Mouse (Mus musculus): ENCODE results near the gene Mov10.

- TF ChIP-seq CTCF (IDR thresholded peaks at IDR 0.05; ENCODE audit: low read depth) (no peak), EP300 (IDR thresholded peaks at IDR 0.05; ENCODE audit: low read depth) (no peak)
Observed at GRCm38 (mm10) chr3:104854465-104854864, 36.1 kb upstream of the Mov10 start.
